Mouse (Mus musculus): ENCODE measurements around the gene Bri3bp. TPM values are rescaled to one million over a fixed set of nuclear protein-coding genes. Genes with fewer than 3 reads are reported as not detected.
A peak's percentile ranks its signal among the peaks of the same experiment; 100 is the strongest.
"Not testable (repeated sequence)": the region's sequence is repeated elsewhere in the genome, so short reads cannot be mapped to it uniquely, and the experiment has no call there.

Bri3bp gene
- polyA plus RNA-seq, 1 experiment from 2014 or later: 35.5 TPM

GRCm38 (mm10) chr5:125411972-125412530, 29.3 kb upstream of the Bri3bp start:
- Histone ChIP-seq H3K9ac (replicated peaks) (no peak overlapping the region), H3K4me1 (peaks cover 12% of the 10 kb centered on the region), H3K4me3 (no peak overlapping the region), H3K36me3 (peaks cover 38% of the 10 kb centered on the region), H3K4me2 (replicated peaks) (no peak overlapping the region), H3K27ac (replicated peaks) (no peak overlapping the region), H3K9me3 (no peaks in the 10 kb centered on the region), H3K27me3 (no peaks in the 10 kb centered on the region)
- 57% methylated on average over 5 of the region's 5 CpGs for WGBS
- no peak for ATAC-seq (ENCODE audit: low FRiP score, low read depth)

GRCm38 (mm10) chr5:125412536-125412935, 28.8 kb upstream of the Bri3bp start:
- peaks cover 43% of the 10 kb centered on the region for H3K36me3 ChIP-seq
- not testable (repeated sequence) for H3K4me1 ChIP-seq; H3K4me2 ChIP-seq (replicated peaks); H3K9ac ChIP-seq (replicated peaks); H3K27ac ChIP-seq (replicated peaks); H3K9me3 ChIP-seq; ATAC-seq (ENCODE audit: low FRiP score, low read depth); H3K4me3 ChIP-seq; H3K27me3 ChIP-seq
- 95% methylated on average over 8 of the region's 8 CpGs for WGBS

GRCm38 (mm10) chr5:125413763-125414162, 27.6 kb upstream of the Bri3bp start:
- Histone ChIP-seq H3K36me3 (peaks cover 55% of the 10 kb centered on the region), H3K9me3 (no peaks in the 10 kb centered on the region), H3K27me3 (no peaks in the 10 kb centered on the region), H3K4me1 (peaks cover 4% of the 10 kb centered on the region; the same call in 1 of the 2 replicates), H3K4me2 (replicated peaks) (no peak overlapping the region), H3K27ac (replicated peaks) (no peak overlapping the region), H3K9ac (replicated peaks) (no peak overlapping the region), H3K4me3 (no peak overlapping the region)
- 89% methylated on average over 4 of the region's 4 CpGs for WGBS
- ATAC-seq (ENCODE audit: low FRiP score, low read depth): no peak

- Histone ChIP-seq H3K27ac (replicated peaks) (no peak overlapping the region), H3K4me3 (no peak overlapping the region), H3K9ac (replicated peaks) (no peak overlapping the region), H3K9me3 (no peaks in the 10 kb centered on the region), H3K36me3 (peaks cover 79% of the 10 kb centered on the region), H3K27me3 (no peaks in the 10 kb centered on the region), H3K4me1 (no peaks in the 10 kb centered on the region), H3K4me2 (replicated peaks) (no peak overlapping the region)
- no peak for ATAC-seq (ENCODE audit: low FRiP score, low read depth)
- WGBS: 93% methylated on average over 8 of the region's 8 CpGs
Measured at GRCm38 (mm10) chr5:125416183-125416582, 25.2 kb upstream of the Bri3bp start.

- WGBS: 92% methylated on average over 12 of the region's 12 CpGs
- no peaks in the 10 kb centered on the region for H3K27me3 ChIP-seq
Measured at GRCm38 (mm10) chr5:125418636-125419035, 22.7 kb upstream of the Bri3bp start.

GRCm38 (mm10) chr5:125419124-125419523, 22.2 kb upstream of the Bri3bp start:
- Histone ChIP-seq H3K9ac (replicated peaks) (no peak overlapping the region), H3K36me3 (peaks cover 98% of the 10 kb centered on the region), H3K27ac (replicated peaks) (no peak overlapping the region), H3K4me2 (replicated peaks) (no peak overlapping the region), H3K27me3 (no peaks in the 10 kb centered on the region), H3K4me3 (no peak overlapping the region), H3K9me3 (no peaks in the 10 kb centered on the region), H3K4me1 (no peaks in the 10 kb centered on the region)
- 81% methylated on average over 11 of the region's 11 CpGs for WGBS
- ATAC-seq (ENCODE audit: low FRiP score, low read depth): no peak

More at GRCm38 (mm10) chr5:125418636-125419035, 22.7 kb upstream of the Bri3bp start:
- Histone ChIP-seq H3K4me1 (no peaks in the 10 kb centered on the region), H3K4me2 (replicated peaks) (no peak overlapping the region), H3K27ac (replicated peaks) (no peak overlapping the region), H3K9ac (replicated peaks) (no peak overlapping the region), H3K36me3 (peaks cover 98% of the 10 kb centered on the region), H3K4me3 (no peak overlapping the region), H3K9me3 (no peaks in the 10 kb centered on the region)
- ATAC-seq (ENCODE audit: low FRiP score, low read depth): no peak

- H3K4me1 ChIP-seq: no peaks in the 10 kb centered on the region
- H3K9me3 ChIP-seq: no peaks in the 10 kb centered on the region
- ATAC-seq (ENCODE audit: low FRiP score, low read depth): no peak
- no peak overlapping the region for H3K9ac ChIP-seq (replicated peaks)
- no peaks in the 10 kb centered on the region for H3K27me3 ChIP-seq
- H3K4me2 ChIP-seq (replicated peaks): no peak overlapping the region
- WGBS: 92% methylated on average over 10 of the region's 10 CpGs
- no peak overlapping the region for H3K27ac ChIP-seq (replicated peaks)
- peaks cover 100% of the 10 kb centered on the region for H3K36me3 ChIP-seq
- H3K4me3 ChIP-seq: no peak overlapping the region
Measured at GRCm38 (mm10) chr5:125425698-125426276, 15.6 kb upstream of the Bri3bp start.

GRCm38 (mm10) chr5:125426343-125426742, 15.0 kb upstream of the Bri3bp start:
- peaks cover 100% of the 10 kb centered on the region for H3K36me3 ChIP-seq
- WGBS: 94% methylated on average over 10 of the region's 10 CpGs
- no peak overlapping the region for H3K27ac ChIP-seq (replicated peaks)
- no peaks in the 10 kb centered on the region for H3K4me1 ChIP-seq
- no peaks in the 10 kb centered on the region for H3K27me3 ChIP-seq
- H3K4me2 ChIP-seq (replicated peaks): no peak overlapping the region
- H3K9ac ChIP-seq (replicated peaks): no peak overlapping the region
- no peak overlapping the region for H3K4me3 ChIP-seq
- no peak for ATAC-seq (ENCODE audit: low FRiP score, low read depth)
- no peaks in the 10 kb centered on the region for H3K9me3 ChIP-seq

- not testable (repeated sequence) for ATAC-seq (ENCODE audit: low FRiP score, low read depth); H3K9me3 ChIP-seq; H3K9ac ChIP-seq (replicated peaks); H3K27me3 ChIP-seq; H3K27ac ChIP-seq (replicated peaks); H3K4me3 ChIP-seq
- Histone ChIP-seq H3K4me2 (replicated peaks) (0 out of 2 replicates have a peak overlapping the region, but pooled peaks have one; percentile 89), H3K4me1 (peaks cover 14% of the 10 kb centered on the region), H3K36me3 (peaks cover 47% of the 10 kb centered on the region)
- WGBS: 97% methylated on average over 2 of the region's 2 CpGs
Measured at GRCm38 (mm10) chr5:125432324-125432723, 9.0 kb upstream of the Bri3bp start.

GRCm38 (mm10) chr5:125433793-125434337, 7.5 kb upstream of the Bri3bp start, which contains the start of gene Dhx37:
Gene Dhx37, minus strand, starts transcription at chr5:125434121.
- Histone ChIP-seq H3K4me3 (peak within 1 kb of the TSS; percentile 92), H3K4me2 (replicated peaks) (peak within 1 kb of the TSS; percentile 89), H3K4me1 (peaks cover 14% of the 10 kb centered on the region), H3K27me3 (no peaks in the 10 kb centered on the region), H3K9ac (replicated peaks) (peak within 1 kb of the TSS; percentile 90), H3K9me3 (no peaks in the 10 kb centered on the region), H3K27ac (replicated peaks) (peak within 1 kb of the TSS; percentile 66), H3K36me3 (peaks cover 31% of the 10 kb centered on the region)
- peak; percentile 93 for ATAC-seq (ENCODE audit: low FRiP score, low read depth)
- WGBS: 0% methylated on average over 46 of the region's 46 CpGs

GRCm38 (mm10) chr5:125434347-125434746, 7.0 kb upstream of the Bri3bp start:
- peak overlapping the region; percentile 89 for H3K4me2 ChIP-seq (replicated peaks)
- not testable (repeated sequence) for H3K27ac ChIP-seq (replicated peaks)
- WGBS: 55% methylated on average over 15 of the region's 15 CpGs

GRCm38 (mm10) chr5:125440583-125441233, 660 bp upstream of the Bri3bp start:
- ATAC-seq (ENCODE audit: low FRiP score, low read depth): no peak

More at GRCm38 (mm10) chr5:125434347-125434746, 7.0 kb upstream of the Bri3bp start:
- ATAC-seq (ENCODE audit: low FRiP score, low read depth); H3K9me3 ChIP-seq; H3K9ac ChIP-seq (replicated peaks); H3K27me3 ChIP-seq: not testable (repeated sequence)
- Histone ChIP-seq H3K4me1 (peaks cover 14% of the 10 kb centered on the region), H3K4me3 (peak overlapping the region; percentile 92), H3K36me3 (peaks cover 26% of the 10 kb centered on the region)

More at GRCm38 (mm10) chr5:125440583-125441233, 660 bp upstream of the Bri3bp start:
- Histone ChIP-seq H3K27me3 (no peaks in the 10 kb centered on the region), H3K9ac (replicated peaks) (peak overlapping the region; percentile 85), H3K4me1 (peaks cover 15% of the 10 kb centered on the region), H3K36me3 (no peaks in the 10 kb centered on the region), H3K9me3 (no peaks in the 10 kb centered on the region), H3K4me3 (peak overlapping the region; percentile 94), H3K27ac (replicated peaks) (peak overlapping the region; percentile 78), H3K4me2 (replicated peaks) (peak overlapping the region; percentile 78)
- WGBS: 2% methylated on average over 7 of the region's 7 CpGs
